Mouse (Mus musculus): ENCODE data around the gene Ifit1. TPM values are rescaled to one million over a fixed set of nuclear protein-coding genes. Genes with fewer than 3 reads are reported as not detected.

Ifit1 gene
- polyA plus RNA-seq, 1 experiment from 2014 or later = 0.09 TPM

Other genes starting within 250 kb of the Ifit1 start
- gene Ch25h, start 165.7 kb upstream of the Ifit1 start, polyA plus RNA-seq (2015; fragmentation: Nextera tagmentation; extraction: Ambion mirVana) = 0.15 and 0.19 TPM in 2 replicates
- 21.2 and 22.4 TPM in 2 replicates for gene Lipa, start 113.4 kb upstream of the Ifit1 start, polyA plus RNA-seq (2015; fragmentation: Nextera tagmentation; extraction: Ambion mirVana)
- 3.3 and 5.4 TPM in 2 replicates for gene Ifit2, start 90.2 kb upstream of the Ifit1 start, polyA plus RNA-seq (2015; fragmentation: Nextera tagmentation; extraction: Ambion mirVana)
- gene Ifit3, start 57.3 kb upstream of the Ifit1 start, polyA plus RNA-seq (2015; fragmentation: Nextera tagmentation; extraction: Ambion mirVana) = 0.61 and 0.92 TPM in 2 replicates
- 0.35 and 0.48 TPM in 2 replicates for gene Ifit1bl1, start 38.9 kb upstream of the Ifit1 start, polyA plus RNA-seq (2015; fragmentation: Nextera tagmentation; extraction: Ambion mirVana)
- 0.16 and 0.18 TPM in 2 replicates for gene Ifit3b, start 32.9 kb upstream of the Ifit1 start, polyA plus RNA-seq (2015; fragmentation: Nextera tagmentation; extraction: Ambion mirVana)
- gene Ifit1bl2, start 128 bp upstream of the Ifit1 start, polyA plus RNA-seq (2015; fragmentation: Nextera tagmentation; extraction: Ambion mirVana) = 0.12 and 0.18 TPM in 2 replicates
- 2.1 and 2.3 TPM in 2 replicates for gene Slc16a12, start 106.4 kb downstream of the Ifit1 start, polyA plus RNA-seq (2015; fragmentation: Nextera tagmentation; extraction: Ambion mirVana)
- 6.4 and 6.5 TPM in 2 replicates for gene Pank1, start 238.6 kb downstream of the Ifit1 start, polyA plus RNA-seq (2015; fragmentation: Nextera tagmentation; extraction: Ambion mirVana)